Mouse (Mus musculus): ENCODE results near the gene Gpr141.

The Gpr141 gene

DNA sequence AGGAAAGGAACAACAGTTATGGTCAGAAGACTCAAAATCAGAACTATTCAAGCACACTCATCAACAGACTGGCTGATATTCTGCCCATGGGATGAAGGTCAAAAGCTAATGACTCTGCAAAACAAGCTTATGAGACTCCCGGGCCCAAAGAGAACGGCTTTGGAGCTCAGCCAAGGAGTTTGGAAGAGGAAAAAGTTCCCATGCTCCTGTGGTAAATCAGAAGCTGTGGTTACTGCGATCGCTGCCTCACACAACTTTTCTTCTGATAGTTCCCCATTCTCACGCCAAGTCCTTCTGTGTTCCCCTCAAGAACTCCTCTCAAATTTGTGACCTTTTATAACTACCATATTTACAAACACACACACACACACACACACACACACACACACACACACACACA is 105.1 kb downstream of the Gpr141 start:
- DNase-seq (ENCODE audit: low spot score) = no peak

DNA sequence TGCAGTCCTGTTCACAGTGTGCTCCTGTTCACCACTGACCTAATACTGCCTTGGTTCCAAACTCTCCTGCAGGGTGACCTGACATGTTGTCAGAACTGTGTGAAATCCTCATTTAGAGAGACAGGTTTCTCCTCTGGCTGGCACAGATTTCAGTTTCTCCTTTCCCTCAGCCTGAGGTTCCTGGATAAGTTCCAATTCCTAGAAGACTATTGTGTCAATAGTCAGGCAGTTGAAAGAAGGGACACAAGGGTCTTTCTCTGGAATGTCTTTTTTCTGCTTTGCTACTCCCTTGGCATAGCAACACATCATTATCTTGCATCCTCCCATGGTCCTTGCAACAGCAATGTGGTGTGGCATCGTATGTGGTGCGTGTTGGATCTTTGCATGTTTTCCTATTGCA is 106.9 kb downstream of the Gpr141 start:
- DNase-seq (ENCODE audit: low spot score) = no peak

DNA sequence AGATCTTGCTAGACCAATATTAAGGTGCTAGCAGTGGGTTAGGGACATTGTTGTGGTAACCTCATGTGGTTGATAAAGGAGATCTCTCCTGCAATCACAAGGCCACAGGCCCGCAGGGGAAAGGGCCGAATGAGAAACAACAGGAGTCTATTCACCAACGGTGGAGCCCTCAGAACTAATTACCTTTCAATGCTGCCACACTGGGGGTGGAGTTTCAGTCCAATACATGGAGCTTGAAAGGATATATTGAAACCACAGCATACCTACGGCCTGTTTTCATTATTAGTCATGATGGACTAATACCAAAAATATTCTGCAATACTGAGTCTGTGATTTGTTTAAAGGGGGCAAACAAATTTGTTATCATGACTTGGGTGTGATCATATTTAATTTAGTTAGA is 120.3 kb downstream of the Gpr141 start:
- DNase-seq (ENCODE audit: low spot score) = no peak

DNA sequence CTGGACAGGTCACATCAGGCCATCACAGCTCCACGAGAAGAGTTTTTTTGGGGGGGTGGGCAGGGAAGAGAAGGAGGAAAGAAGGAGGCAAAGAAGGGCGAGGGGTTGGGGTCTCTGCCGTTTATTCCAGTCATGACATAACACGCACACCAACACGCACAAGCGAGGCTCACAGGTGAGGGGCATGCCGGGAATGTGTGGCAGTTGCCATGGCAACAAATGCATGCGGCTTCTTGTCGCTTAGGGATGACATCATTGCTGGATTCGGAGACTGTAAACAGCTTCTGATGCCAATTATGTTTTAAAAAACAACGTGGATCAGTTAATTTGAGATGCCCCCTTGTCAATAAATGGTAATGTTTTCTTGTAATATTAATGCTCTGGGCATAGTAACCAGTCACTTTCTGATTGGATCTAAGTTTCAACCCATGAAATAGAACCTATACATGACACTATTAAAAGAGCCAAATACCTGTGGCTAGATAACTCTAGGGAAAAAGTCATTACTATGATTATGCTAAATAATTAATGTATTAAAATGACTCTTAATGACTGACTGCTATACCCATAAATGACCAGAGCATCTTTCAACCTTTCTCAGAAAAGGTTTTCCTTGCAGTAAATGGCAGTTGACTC is 122.5 kb downstream of the Gpr141 start:
- no peak for DNase-seq (ENCODE audit: low spot score)

DNA sequence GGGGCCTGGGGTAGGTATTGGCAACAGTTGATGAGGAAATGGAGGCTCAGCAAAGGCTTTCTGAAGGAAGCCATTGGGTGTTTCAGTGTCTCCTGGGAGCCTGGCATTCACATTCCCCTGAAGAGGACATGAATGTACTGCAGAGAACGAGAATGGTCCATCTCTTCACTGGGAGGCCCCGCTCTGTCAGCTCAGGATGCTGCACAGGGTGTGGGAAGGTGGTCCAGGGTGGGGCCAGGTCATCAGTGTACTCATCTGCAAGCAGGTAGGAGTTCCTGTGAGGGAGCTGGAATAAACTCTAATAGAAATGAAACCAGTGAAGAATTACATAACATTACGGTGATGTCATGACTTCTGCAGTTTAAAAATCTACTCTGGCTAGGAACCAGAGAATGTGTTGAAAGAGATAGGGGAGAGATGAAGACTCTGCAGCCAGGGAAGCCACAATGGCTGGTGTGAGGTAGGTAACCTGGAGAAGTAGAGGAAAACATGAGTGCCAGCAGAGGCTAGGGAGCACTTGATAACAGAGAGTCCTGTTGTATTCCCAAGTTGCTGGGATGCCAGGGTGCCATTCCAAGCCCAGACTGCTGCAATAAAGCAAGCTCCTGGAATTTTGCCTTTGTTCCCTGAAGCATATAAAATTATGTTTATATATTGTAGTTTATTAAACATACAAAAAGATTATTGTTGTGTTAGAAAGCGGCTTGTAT is 123.2 kb downstream of the Gpr141 start:
- DNase-seq (ENCODE audit: low spot score) = no peak
